Mouse (Mus musculus) kidney, adult 10 weeks (tissue): ENCODE results near the gene Nphs1. TPM values are rescaled to one million over a fixed set of nuclear protein-coding genes. Genes with fewer than 3 reads are reported as not detected.

ENCODE experiments used
- polyA plus RNA-seq: library from polyadenylated mRNA; stranded (reverse); fragments of 350-450 nt; fragmentation: Illumina TruSeq; extraction: RNeasy Lipid Tissue Mini Kit (QIAGEN cat#74804); gene quantifications from one replicate; pipeline ENCODE4 v1.2.3, GENCODE M21; 2014; ENCODE audit warnings: low read depth, low replicate concordance

The Nphs1 gene
- polyA plus RNA-seq, result 3.5 TPM

GRCm38 (mm10) chr7:30457629-30458330, at the start of gene Nphs1, which contains the start of gene Kirrel2:
Nphs1 (plus strand) TSS chr7:30458315.
Kirrel2 (minus strand) TSS chr7:30457690.

GRCm38 (mm10) chr7:30413596-30413995, 44.5 kb upstream of the Nphs1 start, which contains the start of gene Tyrobp:
Tyrobp (plus strand) TSS chr7:30413760.

GRCm38 (mm10) chr7:30419561-30420499, 38.3 kb upstream of the Nphs1 start, which contains the start of gene Hcst:
Hcst (minus strand) TSS chr7:30419854.

GRCm38 (mm10) chr7:30421175-30421889, 36.8 kb upstream of the Nphs1 start, which contains the start of gene Nfkbid:
Nfkbid (plus strand) TSS chr7:30421732.

GRCm38 (mm10) chr7:30444971-30445751, 13.0 kb upstream of the Nphs1 start, which contains the start of gene Aplp1:
Aplp1 (minus strand) TSS chr7:30445535.

DNA sequence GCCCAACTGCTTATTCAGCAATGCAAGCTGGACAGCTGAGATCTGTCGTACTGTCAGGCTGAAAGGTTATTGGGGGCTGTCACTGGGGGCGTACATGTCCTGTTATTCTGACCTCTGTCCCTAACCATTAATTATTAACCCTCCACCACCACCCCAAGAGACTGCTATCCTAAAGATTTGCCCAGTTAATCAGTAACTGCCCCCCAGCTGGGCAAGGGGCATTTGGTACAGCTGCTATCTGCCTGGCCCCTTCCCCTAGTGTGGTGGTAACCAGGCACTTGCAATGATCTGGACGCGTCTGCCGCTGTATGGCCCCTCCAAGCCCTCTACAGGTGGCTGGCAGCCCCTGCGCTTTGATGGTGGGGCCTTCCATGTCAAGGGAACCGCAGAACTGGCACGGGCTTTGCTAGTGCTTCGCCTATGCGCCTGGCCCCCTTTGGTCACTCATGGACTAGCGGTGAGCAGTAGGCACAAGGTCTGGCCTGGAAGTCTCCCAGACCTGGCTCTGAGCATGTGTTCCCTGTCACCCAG, 35.4 kb downstream of the Nphs1 start, which contains the start of gene Prodh2:
TSS of gene Prodh2 (plus strand) at position 222 of the 531 bp plus-strand sequence.

GRCm38 (mm10) chr7:30534633-30535577, 76.8 kb downstream of the Nphs1 start, which contains the start of gene Arhgap33:
Arhgap33 (minus strand) TSS chr7:30535060.

Other genes with a start within 250 kb of the Nphs1 start
- gene Polr2i, start 226.4 kb upstream of the Nphs1 start, polyA plus RNA-seq, result not detected
- gene Tbcb, start 226.0 kb upstream of the Nphs1 start, polyA plus RNA-seq, result 7.6 TPM
- not detected for gene Ovol3, start 222.6 kb upstream of the Nphs1 start, polyA plus RNA-seq
- not detected for gene Thap8, start 178.2 kb upstream of the Nphs1 start, polyA plus RNA-seq
- not detected for gene Wdr62, start 177.9 kb upstream of the Nphs1 start, polyA plus RNA-seq
- 1.7 TPM for gene Clip3, start 166.6 kb upstream of the Nphs1 start, polyA plus RNA-seq
- gene Alkbh6, start 149.6 kb upstream of the Nphs1 start, polyA plus RNA-seq, result 4.7 TPM
- gene Syne4, start 143.5 kb upstream of the Nphs1 start, polyA plus RNA-seq, result 5.0 TPM
- gene E130208F15Rik, start 136.6 kb upstream of the Nphs1 start, polyA plus RNA-seq, result 1.4 TPM
- gene Sdhaf1, start 134.4 kb upstream of the Nphs1 start, polyA plus RNA-seq, result 5.7 TPM
- gene Lrfn3, start 95.5 kb upstream of the Nphs1 start, polyA plus RNA-seq, result 0.69 TPM
- gene Tyrobp, start 44.6 kb upstream of the Nphs1 start, polyA plus RNA-seq, result 0.97 TPM
- not detected for gene Hcst, start 38.5 kb upstream of the Nphs1 start, polyA plus RNA-seq
- gene Nfkbid, start 36.6 kb upstream of the Nphs1 start, polyA plus RNA-seq, result not detected
- gene Aplp1, start 12.8 kb upstream of the Nphs1 start, polyA plus RNA-seq, result 1.6 TPM
- not detected for gene Kirrel2, start 625 bp upstream of the Nphs1 start, polyA plus RNA-seq
- gene Prodh2, start 35.3 kb downstream of the Nphs1 start, polyA plus RNA-seq, result 2.5 TPM
- gene Arhgap33, start 76.7 kb downstream of the Nphs1 start, polyA plus RNA-seq, result 0.12 TPM
- 6.5 TPM for gene Hspb6, start 93.9 kb downstream of the Nphs1 start, polyA plus RNA-seq
- gene Proser3, start 94.0 kb downstream of the Nphs1 start, polyA plus RNA-seq, result 0.81 TPM
- gene Lin37, start 101.5 kb downstream of the Nphs1 start, polyA plus RNA-seq, result not detected
- gene U2af1l4, start 105.0 kb downstream of the Nphs1 start, polyA plus RNA-seq, result 15.9 TPM
- gene Gm49396, start 105.0 kb downstream of the Nphs1 start, polyA plus RNA-seq, result 2.1 TPM
- 24.8 TPM for gene Psenen, start 105.3 kb downstream of the Nphs1 start, polyA plus RNA-seq
- not detected for gene Igflr1, start 107.1 kb downstream of the Nphs1 start, polyA plus RNA-seq
- 2.1 TPM for gene Kmt2b, start 130.4 kb downstream of the Nphs1 start, polyA plus RNA-seq
- gene Zbtb32, start 140.6 kb downstream of the Nphs1 start, polyA plus RNA-seq, result not detected
- not detected for gene Upk1a, start 154.5 kb downstream of the Nphs1 start, polyA plus RNA-seq
- 1,773 TPM for gene Cox6b1, start 167.8 kb downstream of the Nphs1 start, polyA plus RNA-seq
- gene Etv2, start 177.5 kb downstream of the Nphs1 start, polyA plus RNA-seq, result not detected
- 0.40 TPM for gene Rbm42, start 192.0 kb downstream of the Nphs1 start, polyA plus RNA-seq
- gene Haus5, start 206.7 kb downstream of the Nphs1 start, polyA plus RNA-seq, result 1.5 TPM
- not detected for gene Pmis2, start 213.3 kb downstream of the Nphs1 start, polyA plus RNA-seq
- not detected for gene 2200002J24Rik, start 240.6 kb downstream of the Nphs1 start, polyA plus RNA-seq